Mouse (Mus musculus) stomach, postnatal 0 days (tissue): ENCODE results near the gene Snd1. TPM values are rescaled to one million over a fixed set of nuclear protein-coding genes. Genes with fewer than 3 reads are reported as not detected.
A peak's percentile ranks its signal among the peaks of the same experiment; 100 is the strongest.

Experiments
- ATAC-seq: fragments of 200-750 bp; cut with Nextera tagmentation; 2 replicates; pipeline ENCODE4 v1.8.0; 2017; ENCODE audit not compliant: low FRiP score, low TSS enrichment
- DNase-seq: peaks from one replicate; pipeline ENCODE4 v3.0.0-alpha.2; 2016; ENCODE audit warnings: low spot score
- H3K27ac ChIP-seq: fragments of 300-500 bp; sonication (generic); replicated peaks from 2 replicates; pipeline ENCODE4 v1.5.1; 2014; ENCODE audit warnings: mild to moderate bottlenecking, control low read depth
- H3K27me3 ChIP-seq: fragments of 300-500 bp; sonication (generic); 2 replicates; pipeline ENCODE4 v1.6.1; 2014; ENCODE audit warnings: low read length; ENCODE audit not compliant: control insufficient read depth, insufficient read depth
- H3K36me3 ChIP-seq: fragments of 300-500 bp; sonication (generic); 2 replicates; pipeline ENCODE4 v1.6.1; 2014; ENCODE audit warnings: low read length, mixed read lengths; ENCODE audit not compliant: control insufficient read depth, insufficient read depth
- H3K4me1 ChIP-seq: fragments of 300-500 bp; sonication (generic); replicated peaks from 2 replicates; pipeline ENCODE4 v1.6.1; 2014; ENCODE audit warnings: antibody characterized with exemption; ENCODE audit not compliant: control insufficient read depth, insufficient read depth
- H3K4me2 ChIP-seq: fragments of 300-500 bp; sonication (generic); replicated peaks from 2 replicates; pipeline ENCODE4 v1.6.1; 2014; ENCODE audit warnings: low read depth, mild to moderate bottlenecking, control low read depth, moderate library complexity
- H3K4me3 ChIP-seq: fragments of 300-500 bp; sonication (generic); 2 replicates; pipeline ENCODE4 v1.5.1; 2014; ENCODE audit warnings: low read depth, low read length, control low read depth
- H3K9ac ChIP-seq: fragments of 300-500 bp; sonication (generic); 2 replicates; pipeline ENCODE4 v1.6.1; 2014; ENCODE audit warnings: mild to moderate bottlenecking, low read length, control low read depth, mixed read lengths
- H3K9me3 ChIP-seq: fragments of 300-500 bp; sonication (generic); 2 replicates; pipeline ENCODE4 v1.6.1; 2016; ENCODE audit warnings: low read length; ENCODE audit not compliant: control insufficient read depth
- CTCF ChIP-seq: IDR thresholded peaks from 2 replicates; pipeline ENCODE4 v1.5.1; 2016; ENCODE audit warnings: antibody characterized with exemption, low read depth, mild to moderate bottlenecking, moderate library complexity
- EP300 ChIP-seq: optimal IDR thresholded peaks from 2 replicates; pipeline ENCODE3; 2016; ENCODE audit warnings: antibody characterized with exemption
- WGBS: fragments of 180-500 bp; shearing (Covaris S2); extraction: QIAGEN DNeasy Blood & Tissue Kit; methylation state at CpG from one replicate; pipeline ENCODE4 v1.1.7; 2014; 5-methylcytosine and 5-hydroxymethylcytosine counted together
- polyA plus RNA-seq: library from polyadenylated mRNA; unstranded; fragments of >200 nt; fragmentation: Nextera tagmentation; extraction: Ambion mirVana; gene quantifications from 2 replicates; pipeline ENCODE4 v1.2.1, GENCODE M21; 2015

Snd1 gene
- polyA plus RNA-seq, 1 experiment from 2014 or later: 81.3 TPM

DNA sequence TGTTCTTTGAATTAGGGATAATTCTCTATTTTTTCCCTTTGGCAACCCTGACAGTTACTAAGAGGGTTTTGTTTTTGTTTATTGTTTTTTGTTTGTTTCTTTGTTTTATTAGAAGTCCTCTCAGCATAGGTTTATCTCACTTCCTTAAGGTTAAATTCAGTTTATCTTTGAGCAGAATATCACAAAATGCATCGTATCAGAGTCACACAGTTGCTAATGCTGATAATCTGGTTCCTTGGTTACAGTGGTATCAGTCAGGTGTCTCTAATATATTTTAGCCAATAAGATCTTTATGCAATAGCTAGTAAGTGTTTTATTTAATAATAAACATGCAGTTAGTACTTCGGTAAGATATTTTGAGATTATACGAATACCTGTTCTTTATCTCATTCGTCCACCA is 28.2 kb downstream of the Snd1 start:
- WGBS: 89% methylated on average over 4 of the region's 4 CpGs
- ATAC-seq: no peak
- H3K4me2 ChIP-seq: no peak overlapping the region
- H3K27ac ChIP-seq: no peak overlapping the region
- TF ChIP-seq CTCF: no peak
- TF ChIP-seq EP300: no peak
- no peak overlapping the region for H3K9ac ChIP-seq
- no peak for DNase-seq
- H3K36me3 ChIP-seq: no peaks in the 10 kb centered on the region; the same call in 1 of the 2 replicates
- H3K27me3 ChIP-seq: no peaks in the 10 kb centered on the region
- H3K9me3 ChIP-seq: no peaks in the 10 kb centered on the region
- no peaks in the 10 kb centered on the region for H3K4me1 ChIP-seq
- H3K4me3 ChIP-seq: no peak overlapping the region

GRCm38 (mm10) chr6:28504611-28505010 is 29.7 kb downstream of the Snd1 start:
- H3K4me1 ChIP-seq: no peaks in the 10 kb centered on the region
- no peak for TF ChIP-seq EP300
- TF ChIP-seq CTCF: no peak
- DNase-seq (peak; percentile 20), ATAC-seq (no peak)
- H3K9me3 ChIP-seq: no peaks in the 10 kb centered on the region
- WGBS: 74% methylated on average over 7 of the region's 7 CpGs
- H3K27me3 ChIP-seq: no peaks in the 10 kb centered on the region
- H3K27ac ChIP-seq: no peak overlapping the region
- no peaks in the 10 kb centered on the region; the same call in 1 of the 2 replicates for H3K36me3 ChIP-seq
- no peak overlapping the region for H3K4me2 ChIP-seq
- no peak overlapping the region for H3K4me3 ChIP-seq
- no peak overlapping the region for H3K9ac ChIP-seq

DNA sequence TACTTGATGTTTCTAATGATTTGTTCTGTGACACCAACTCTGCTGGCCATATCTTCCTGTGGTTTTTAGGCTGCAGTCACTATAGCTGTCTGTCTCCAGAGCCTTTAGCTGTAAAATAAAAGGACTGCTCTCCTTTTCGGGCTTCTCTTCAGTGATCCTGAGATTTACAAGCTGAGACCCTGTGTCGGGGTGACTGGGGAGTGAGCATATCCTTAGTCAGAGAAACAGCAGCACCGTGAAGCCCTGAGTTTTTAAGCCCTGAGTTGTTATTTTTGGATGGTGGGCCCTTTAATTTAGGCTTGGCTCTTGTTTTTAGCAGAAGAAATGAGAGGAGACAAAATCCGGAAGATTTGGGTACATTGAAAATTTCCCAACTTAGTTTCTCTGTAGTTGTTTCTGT is 32.8 kb downstream of the Snd1 start:
- ATAC-seq (no peak), DNase-seq (no peak)

GRCm38 (mm10) chr6:28514195-28514594 is 39.3 kb downstream of the Snd1 start:
- H3K9me3 ChIP-seq: no peaks in the 10 kb centered on the region
- DNase-seq (no peak), ATAC-seq (no peak)
- WGBS: 97% methylated on average over 3 of the region's 3 CpGs
- no peak overlapping the region for H3K9ac ChIP-seq
- TF ChIP-seq CTCF (no peak), EP300 (no peak)
- H3K36me3 ChIP-seq: peaks cover 6% of the 10 kb centered on the region; the same call in 1 of the 2 replicates
- H3K4me2 ChIP-seq: no peak overlapping the region
- H3K27ac ChIP-seq: no peak overlapping the region
- H3K27me3 ChIP-seq: no peaks in the 10 kb centered on the region
- H3K4me3 ChIP-seq: no peak overlapping the region
- no peaks in the 10 kb centered on the region for H3K4me1 ChIP-seq

More for the DNA sequence above, 32.8 kb downstream of the Snd1 start:
- WGBS: 76% methylated on average over 4 of the region's 4 CpGs
- Histone ChIP-seq H3K27me3 (no peaks in the 10 kb centered on the region), H3K27ac (no peak overlapping the region), H3K4me3 (no peak overlapping the region), H3K9ac (no peak overlapping the region), H3K9me3 (no peaks in the 10 kb centered on the region), H3K36me3 (no peaks in the 10 kb centered on the region), H3K4me1 (no peaks in the 10 kb centered on the region), H3K4me2 (no peak overlapping the region)
- no peak for TF ChIP-seq EP300
- TF ChIP-seq CTCF: no peak

- Histone ChIP-seq H3K9me3 (no peaks in the 10 kb centered on the region), H3K9ac (no peak overlapping the region), H3K27ac (no peak overlapping the region), H3K36me3 (peaks cover 6% of the 10 kb centered on the region; the same call in 1 of the 2 replicates), H3K4me1 (no peaks in the 10 kb centered on the region), H3K4me2 (no peak overlapping the region), H3K27me3 (no peaks in the 10 kb centered on the region), H3K4me3 (no peak overlapping the region)
- 87% methylated on average over 4 of the region's 4 CpGs for WGBS
- no peak for DNase-seq
- ATAC-seq: no peak
- TF ChIP-seq CTCF (no peak), EP300 (no peak)
These were observed 40.0 kb downstream of the Snd1 start for GRCm38 (mm10) chr6:28514830-28515350.

DNA sequence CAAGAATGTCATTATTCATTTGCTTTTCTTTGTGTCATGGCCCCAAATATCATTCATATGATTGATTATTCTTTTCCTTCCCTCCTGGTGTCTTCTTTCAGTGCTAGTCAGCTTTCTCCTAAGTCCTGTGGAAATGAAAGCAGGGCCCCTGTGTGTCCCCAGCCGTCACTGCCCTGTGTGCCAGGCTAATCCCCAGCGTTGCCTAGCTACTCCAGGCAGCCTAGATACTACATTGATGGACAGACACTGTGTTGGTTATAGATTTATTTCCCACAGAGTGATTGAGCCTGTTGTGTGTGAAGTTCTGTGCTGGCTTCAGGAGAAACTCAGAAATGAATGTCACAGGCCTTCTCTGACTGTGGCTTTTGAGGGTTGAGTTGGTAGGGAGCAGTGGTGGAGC is 41.7 kb downstream of the Snd1 start:
- TF ChIP-seq CTCF (no peak), EP300 (no peak)

More for the DNA sequence above, 41.7 kb downstream of the Snd1 start:
- DNase-seq: no peak
- H3K36me3 ChIP-seq: peaks cover 9% of the 10 kb centered on the region
- H3K4me1 ChIP-seq: no peaks in the 10 kb centered on the region
- 70% methylated on average over 2 of the region's 2 CpGs for WGBS
- H3K27ac ChIP-seq: no peak overlapping the region
- H3K4me3 ChIP-seq: no peak overlapping the region
- H3K27me3 ChIP-seq: no peaks in the 10 kb centered on the region
- no peak overlapping the region for H3K9ac ChIP-seq
- no peak overlapping the region for H3K4me2 ChIP-seq
- no peak for ATAC-seq
- H3K9me3 ChIP-seq: no peaks in the 10 kb centered on the region
